29 mouse cellular contexts compared by ENCODE assay signal in genomic region chr17:34746531-34746930, GRCm38 (mm10). TPM values are rescaled to one million over a fixed set of nuclear protein-coding genes. Genes with fewer than 3 reads are reported as not detected.
"Had no signal": no experiment of that assay in that cellular context is flagged by ENCODE, and none has a peak within 500 bp of the region (broad histone marks: within the 10 kb centered on the region; RNA-seq: fewer than 3 reads in every experiment).

No protein-coding gene starts in this region.

- DNase-seq: kidney, adult 8-10 months; kidney, postnatal 10 days; kidney, postnatal 36 days; layer of hippocampus, postnatal 36 days; left cerebral cortex, postnatal 4 days; liver; lung, adult 18-20 months; right cerebral cortex, postnatal 4 days; thymus, adult 2 months; thymus, postnatal 14 days; thymus, postnatal 4 days had no signal

- H3K27ac ChIP-seq: kidney, embryonic 15.5 days; left cerebral cortex, adult 2 months; limb, embryonic 13.5 days; liver, embryonic 12.5 days; liver, embryonic 15.5 days; lung, embryonic 15.5 days; midbrain, embryonic 10.5 days; midbrain, embryonic 13.5 days; stomach, postnatal 0 days had no signal

- H3K36me3 ChIP-seq: kidney, embryonic 15.5 days; limb, embryonic 13.5 days; liver, embryonic 12.5 days; liver, embryonic 15.5 days; lung, embryonic 15.5 days; midbrain, embryonic 10.5 days; midbrain, embryonic 13.5 days had no signal

- H3K9me3 ChIP-seq: liver, embryonic 15.5 days; lung, embryonic 15.5 days had no signal

- H3K27me3 ChIP-seq: kidney, embryonic 15.5 days; limb, embryonic 13.5 days; liver, embryonic 12.5 days; liver, embryonic 15.5 days; lung, embryonic 15.5 days; megakaryocyte, embryonic 14.5 days; midbrain, embryonic 13.5 days had no signal

- H3K4me3 ChIP-seq: kidney, embryonic 15.5 days; left cerebral cortex, adult 2 months; limb, embryonic 13.5 days; liver, embryonic 12.5 days; liver, embryonic 15.5 days; lung, embryonic 15.5 days; megakaryocyte, embryonic 14.5 days; midbrain, embryonic 10.5 days; midbrain, embryonic 13.5 days; myocyte had no signal

- H3K4me1 ChIP-seq: kidney, embryonic 15.5 days; limb, embryonic 13.5 days; liver, embryonic 12.5 days; liver, embryonic 15.5 days; lung, embryonic 15.5 days; megakaryocyte, embryonic 14.5 days; midbrain, embryonic 10.5 days; midbrain, embryonic 13.5 days had no signal

RNA-seq across cellular contexts. Expression of gene C4b, which starts 2.8 kb away (rescaled TPM):
- polyA plus RNA-seq: midbrain, embryonic 10.5 days; midbrain, embryonic 13.5 days; myocyte; neural tube, embryonic 11.5 days; neural tube, embryonic 14.5 days had no signal

RNA-seq across cellular contexts. Expression of gene Cyp21a1, which starts 57.8 kb away (rescaled TPM):
- total RNA-seq: layer of hippocampus, postnatal 10 days; left cerebral cortex, adult 2 months; left cerebral cortex, postnatal 10 days; left cerebral cortex, postnatal 4 days; monocyte, adult 5-6 weeks had no signal
- polyA plus RNA-seq: limb, embryonic 13.5 days; liver, embryonic 12.5 days; lung, embryonic 15.5 days; midbrain, embryonic 10.5 days; midbrain, embryonic 13.5 days; midbrain, embryonic 16.5 days; myocyte; neural tube, embryonic 11.5 days; neural tube, embryonic 14.5 days; stomach, embryonic 14.5 days; stomach, postnatal 0 days had no signal
